Mouse (Mus musculus) kidney, embryonic 16.5 days (tissue): ENCODE results near the gene Naa25. TPM values are rescaled to one million over a fixed set of nuclear protein-coding genes. Genes with fewer than 3 reads are reported as not detected.

ENCODE experiments used
- ATAC-seq: fragments of 200-750 bp; cut with Nextera tagmentation; 2 replicates; pipeline ENCODE4 v1.8.0; 2017; ENCODE audit warnings: moderate TSS enrichment; ENCODE audit not compliant: low FRiP score, low TSS enrichment
- H3K27ac ChIP-seq: fragments of 300-500 bp; sonication (generic); 2 replicates; pipeline ENCODE4 v1.5.1; 2014; ENCODE audit warnings: low read length
- H3K27me3 ChIP-seq: fragments of 300-500 bp; sonication (generic); 2 replicates; pipeline ENCODE4 v1.6.1; 2014; ENCODE audit warnings: low read length, control low read depth, mixed read lengths; ENCODE audit not compliant: insufficient read depth
- H3K36me3 ChIP-seq: fragments of 300-500 bp; sonication (generic); 2 replicates; pipeline ENCODE4 v1.6.1; 2014; ENCODE audit warnings: low read length, control low read depth, mixed read lengths; ENCODE audit not compliant: insufficient read depth
- H3K4me1 ChIP-seq: fragments of 300-500 bp; sonication (generic); 2 replicates; pipeline ENCODE4 v1.6.1; 2014; ENCODE audit warnings: low read length, control low read depth, mixed read lengths; ENCODE audit not compliant: insufficient read depth
- H3K4me2 ChIP-seq: fragments of 300-500 bp; sonication (generic); replicated peaks from 2 replicates; pipeline ENCODE4 v1.6.1; 2014; ENCODE audit warnings: low read depth, low read length
- H3K4me3 ChIP-seq: fragments of 300-500 bp; sonication (generic); 2 replicates; pipeline ENCODE4 v1.5.1; 2014; ENCODE audit warnings: mild to moderate bottlenecking, low read length
- H3K9ac ChIP-seq: fragments of 300-500 bp; sonication (generic); replicated peaks from 2 replicates; pipeline ENCODE4 v1.6.1; 2014; ENCODE audit warnings: low read length
- H3K9me3 ChIP-seq: fragments of 300-500 bp; sonication (generic); 2 replicates; pipeline ENCODE4 v1.6.1; 2016; ENCODE audit warnings: low read length, control low read depth
- WGBS: fragments of 180-500 bp; shearing (Covaris S2); extraction: QIAGEN DNeasy Blood & Tissue Kit; methylation state at CpG from one replicate; pipeline ENCODE4 v1.1.7; 2014; 5-methylcytosine and 5-hydroxymethylcytosine counted together
- polyA plus RNA-seq: library from polyadenylated mRNA; unstranded; fragments of >200 nt; fragmentation: Nextera tagmentation; extraction: Ambion mirVana; gene quantifications from 2 replicates; pipeline ENCODE4 v1.2.1, GENCODE M21; 2015

The Naa25 gene
- polyA plus RNA-seq, 1 experiment from 2014 or later: 47.5 TPM

GRCm38 (mm10) chr5:121389691-121390090 lies 8.0 kb upstream of the Naa25 start:
- ATAC-seq: no peak
- Histone ChIP-seq H3K9me3 (no peaks in the 10 kb centered on the region), H3K27ac (no peak overlapping the region), H3K9ac (no peak overlapping the region), H3K4me3 (no peak overlapping the region), H3K27me3 (no peaks in the 10 kb centered on the region; the same call in 1 of the 2 replicates), H3K36me3 (no peaks in the 10 kb centered on the region), H3K4me1 (peaks cover 9% of the 10 kb centered on the region; the same call in 1 of the 2 replicates), H3K4me2 (no peak overlapping the region)

DNA sequence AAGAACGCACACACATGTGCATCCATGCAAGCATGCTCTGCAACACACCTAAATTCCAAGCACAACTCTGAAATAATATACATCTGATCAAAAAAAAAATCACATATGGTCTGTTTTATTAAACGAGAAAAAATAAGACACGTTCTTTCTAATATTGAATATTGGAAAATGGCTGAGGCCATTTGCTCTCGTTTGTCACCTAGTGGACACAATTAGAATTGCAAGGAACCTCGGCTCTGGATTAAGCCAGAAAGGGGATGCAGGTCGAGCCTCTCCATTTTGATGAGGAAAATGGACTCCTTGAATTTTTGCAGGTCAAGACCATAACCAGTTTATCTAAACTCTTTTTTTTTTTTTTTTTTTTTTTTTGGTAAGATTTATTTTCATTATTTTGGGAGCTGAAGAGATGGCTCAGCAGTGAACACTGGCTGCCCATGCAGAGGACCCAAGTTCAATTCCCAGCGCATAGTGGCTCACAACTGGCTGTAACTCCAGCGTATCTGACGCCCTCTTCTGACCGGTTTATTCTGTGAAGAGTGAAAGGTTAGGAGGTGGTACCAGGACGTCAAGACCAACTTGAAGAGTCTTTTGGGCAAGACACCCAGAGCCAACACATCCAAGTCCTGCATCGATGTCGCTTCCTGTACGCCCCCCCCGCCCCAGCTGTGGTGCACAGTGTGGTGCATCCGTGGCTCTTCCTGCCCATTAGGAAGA lies 4.9 kb upstream of the Naa25 start:
- 59% methylated on average over 16 of the region's 16 CpGs for WGBS
- no peaks in the 10 kb centered on the region for H3K36me3 ChIP-seq
- no peaks in the 10 kb centered on the region for H3K9me3 ChIP-seq
- peaks cover 6% of the 10 kb centered on the region; the same call in 1 of the 2 replicates for H3K4me1 ChIP-seq
- no peak overlapping the region for H3K9ac ChIP-seq
- H3K27me3 ChIP-seq: no peaks in the 10 kb centered on the region
- no peak overlapping the region for H3K4me2 ChIP-seq
- no peak overlapping the region for H3K27ac ChIP-seq
- ATAC-seq: no peak
- no peak overlapping the region for H3K4me3 ChIP-seq

- H3K9me3 ChIP-seq: no peaks in the 10 kb centered on the region
- no peak overlapping the region for H3K27ac ChIP-seq
- peaks cover 6% of the 10 kb centered on the region; the same call in 1 of the 2 replicates for H3K4me1 ChIP-seq
- WGBS: 83% methylated on average over 3 of the region's 3 CpGs
- no peak overlapping the region for H3K4me3 ChIP-seq
- no peak overlapping the region for H3K4me2 ChIP-seq
- no peak for ATAC-seq
- no peaks in the 10 kb centered on the region for H3K27me3 ChIP-seq
- H3K36me3 ChIP-seq: no peaks in the 10 kb centered on the region
- H3K9ac ChIP-seq: no peak overlapping the region
Measured at GRCm38 (mm10) chr5:121393402-121393801, 4.3 kb upstream of the Naa25 start.

DNA sequence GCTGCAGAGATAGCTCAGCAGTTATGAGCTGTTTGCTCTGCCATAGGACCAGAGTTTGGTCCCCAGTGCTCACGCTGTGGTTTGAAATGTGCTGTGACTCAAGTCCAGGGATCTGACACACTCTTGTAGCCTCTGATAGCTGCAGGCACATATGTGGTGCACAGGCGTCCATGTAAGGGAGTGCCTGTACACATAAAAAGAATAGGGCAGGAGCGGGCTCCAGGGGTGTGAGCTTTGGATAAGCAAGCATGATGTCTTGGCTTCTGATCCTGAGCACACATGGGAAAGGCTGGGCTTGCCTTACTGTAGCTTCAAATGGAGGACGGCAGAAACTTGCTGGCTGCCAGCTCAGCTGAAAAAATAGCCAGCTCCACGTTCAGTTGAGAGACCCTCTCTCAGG lies 2.1 kb upstream of the Naa25 start:
- no peak for ATAC-seq
- no peaks in the 10 kb centered on the region for H3K27me3 ChIP-seq
- H3K9me3 ChIP-seq: no peaks in the 10 kb centered on the region
- no peak overlapping the region for H3K4me3 ChIP-seq
- H3K9ac ChIP-seq: no peak overlapping the region
- H3K27ac ChIP-seq: no peak overlapping the region
- 82% methylated on average over 5 of the region's 5 CpGs for WGBS
- peaks cover 23% of the 10 kb centered on the region for H3K4me1 ChIP-seq
- no peaks in the 10 kb centered on the region for H3K36me3 ChIP-seq
- no peak overlapping the region for H3K4me2 ChIP-seq

DNA sequence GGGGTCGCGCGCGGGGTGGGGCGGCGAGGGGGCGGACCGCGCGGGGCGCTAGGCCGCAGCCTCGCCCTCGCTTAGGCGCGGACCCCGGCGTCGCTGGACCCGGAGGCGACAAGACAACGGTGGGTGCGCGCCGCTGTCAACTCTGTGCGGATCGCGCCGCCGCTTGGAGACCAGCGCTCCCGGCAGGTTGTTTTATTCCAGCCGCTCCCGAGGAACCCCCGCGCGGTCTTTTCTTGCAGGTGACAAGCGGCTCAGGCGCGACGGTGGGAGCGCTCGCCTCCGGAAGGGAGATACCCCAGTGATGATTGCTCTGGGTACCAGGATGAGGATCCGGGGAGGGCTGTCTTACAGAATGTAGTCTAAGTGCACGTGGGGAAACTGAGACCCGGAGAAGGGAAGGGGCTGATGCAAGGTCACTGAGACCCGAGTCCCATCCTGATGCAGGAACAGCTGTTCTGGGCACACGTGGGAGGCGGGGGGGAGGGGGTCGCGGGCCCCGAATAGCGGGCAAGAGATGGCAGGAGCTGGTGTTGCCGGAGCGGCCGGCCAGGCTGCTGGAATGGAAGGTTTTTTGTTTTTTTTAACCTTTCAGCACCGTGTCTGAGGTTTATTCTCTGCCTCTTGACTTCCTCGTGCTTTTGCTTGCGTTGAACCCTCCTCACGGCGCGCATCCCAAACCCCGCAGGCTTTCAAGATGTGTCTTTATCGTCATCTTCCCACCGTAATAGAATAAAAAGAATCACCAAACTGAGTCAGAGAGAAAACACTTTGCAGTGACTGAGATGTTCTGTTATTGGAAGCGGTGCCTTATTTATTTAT lies 619 bp downstream of the Naa25 start:
- Histone ChIP-seq H3K4me3 (peak overlapping the region; percentile 70), H3K4me2 (peak overlapping the region; percentile 92), H3K36me3 (peaks cover 5% of the 10 kb centered on the region; the same call in 1 of the 2 replicates), H3K27ac (peak overlapping the region; percentile 27; the same call in 1 of the 2 replicates), H3K9ac (peak overlapping the region; percentile 81), H3K4me1 (peaks cover 25% of the 10 kb centered on the region), H3K9me3 (no peaks in the 10 kb centered on the region), H3K27me3 (no peaks in the 10 kb centered on the region)
- ATAC-seq: peak; percentile 70
- WGBS: 1% methylated on average over 66 of the region's 67 CpGs

GRCm38 (mm10) chr5:121398965-121399462 lies 1.3 kb downstream of the Naa25 start:
- ATAC-seq: no peak
- Histone ChIP-seq H3K4me2 (peak overlapping the region; percentile 92), H3K9me3 (no peaks in the 10 kb centered on the region), H3K9ac (peak overlapping the region; percentile 81), H3K4me3 (peak overlapping the region; percentile 70), H3K27ac (no peak overlapping the region), H3K36me3 (peaks cover 5% of the 10 kb centered on the region; the same call in 1 of the 2 replicates), H3K27me3 (no peaks in the 10 kb centered on the region), H3K4me1 (peaks cover 25% of the 10 kb centered on the region)
- WGBS: 47% methylated on average over 9 of the region's 9 CpGs

- H3K27me3 ChIP-seq: no peaks in the 10 kb centered on the region
- WGBS: 83% methylated on average over 5 of the region's 5 CpGs
- ATAC-seq: no peak
- H3K4me1 ChIP-seq: peaks cover 25% of the 10 kb centered on the region
- peaks cover 5% of the 10 kb centered on the region; the same call in 1 of the 2 replicates for H3K36me3 ChIP-seq
- H3K9ac ChIP-seq: no peak overlapping the region
- no peak overlapping the region; the same call in 1 of the 2 replicates for H3K4me2 ChIP-seq
- no peaks in the 10 kb centered on the region for H3K9me3 ChIP-seq
- no peak overlapping the region for H3K27ac ChIP-seq
- no peak overlapping the region for H3K4me3 ChIP-seq
Measured at GRCm38 (mm10) chr5:121399540-121399939, 1.8 kb downstream of the Naa25 start.

- H3K36me3 ChIP-seq: peaks cover 5% of the 10 kb centered on the region; the same call in 1 of the 2 replicates
- H3K9ac ChIP-seq: no peak overlapping the region
- no peak overlapping the region for H3K4me3 ChIP-seq
- ATAC-seq: no peak
- H3K27ac ChIP-seq: no peak overlapping the region
- no peak overlapping the region for H3K4me2 ChIP-seq
- H3K9me3 ChIP-seq: no peaks in the 10 kb centered on the region
- H3K27me3 ChIP-seq: no peaks in the 10 kb centered on the region
- H3K4me1 ChIP-seq: peaks cover 25% of the 10 kb centered on the region
- 40% methylated on average over 5 of the region's 5 CpGs for WGBS
Measured at GRCm38 (mm10) chr5:121400064-121400463, 2.3 kb downstream of the Naa25 start.

DNA sequence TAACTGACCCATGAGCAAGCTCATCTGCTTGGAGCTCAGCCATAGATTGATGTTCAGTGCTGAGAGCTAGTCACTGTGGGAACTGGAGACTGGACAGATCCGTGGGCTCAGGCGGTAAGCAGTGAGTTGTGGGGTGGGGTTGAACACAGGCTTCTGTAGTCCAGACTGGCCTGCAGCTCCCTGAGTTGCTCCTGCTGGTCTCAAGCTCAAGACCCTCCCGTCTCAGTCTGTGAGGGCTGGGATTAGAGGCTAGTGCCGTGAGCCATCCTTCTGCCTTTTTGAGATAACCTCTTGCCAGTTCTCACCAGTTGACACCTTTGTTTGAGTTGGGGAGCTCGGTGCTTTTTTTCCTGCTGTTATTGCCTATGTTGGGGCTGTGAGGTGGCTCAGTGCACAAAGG lies 3.1 kb downstream of the Naa25 start:
- no peak overlapping the region for H3K9ac ChIP-seq
- no peak for ATAC-seq
- no peak overlapping the region for H3K4me3 ChIP-seq
- H3K36me3 ChIP-seq: peaks cover 5% of the 10 kb centered on the region; the same call in 1 of the 2 replicates
- no peaks in the 10 kb centered on the region for H3K9me3 ChIP-seq
- no peaks in the 10 kb centered on the region for H3K27me3 ChIP-seq
- H3K4me2 ChIP-seq: no peak overlapping the region
- peaks cover 25% of the 10 kb centered on the region for H3K4me1 ChIP-seq
- 81% methylated on average over 5 of the region's 5 CpGs for WGBS
- H3K27ac ChIP-seq: no peak overlapping the region
